Mouse (Mus musculus) midbrain, embryonic 10.5 days (tissue): ENCODE data around the gene Abraxas1. TPM values are rescaled to one million over a fixed set of nuclear protein-coding genes. Genes with fewer than 3 reads are reported as not detected.
A peak's percentile ranks its signal among the peaks of the same experiment; 100 is the strongest.

Experiments
- DNase-seq: peaks from one replicate; pipeline ENCODE4 v3.0.0-alpha.2; 2017; ENCODE audit warnings: low spot score
- H3K27ac ChIP-seq: fragments of 300-500 bp; sonication (generic); replicated peaks from 2 replicates; pipeline ENCODE4 v1.5.1; 2016; ENCODE audit warnings: mild to moderate bottlenecking
- H3K27me3 ChIP-seq: fragments of 300-500 bp; sonication (generic); 2 replicates; pipeline ENCODE4 v1.6.1; 2016; ENCODE audit warnings: low read depth, mild to moderate bottlenecking; ENCODE audit not compliant: poor library complexity, severe bottlenecking
- H3K36me3 ChIP-seq: fragments of 300-500 bp; sonication (generic); 2 replicates; pipeline ENCODE4 v1.6.1; 2016; ENCODE audit warnings: mild to moderate bottlenecking, moderate library complexity
- H3K4me1 ChIP-seq: fragments of 300-500 bp; sonication (generic); 2 replicates; pipeline ENCODE4 v1.6.1; 2016
- H3K4me3 ChIP-seq: fragments of 300-500 bp; sonication (generic); 2 replicates; pipeline ENCODE4 v1.5.1; 2016; ENCODE audit warnings: mild to moderate bottlenecking, moderate library complexity
- H3K9me3 ChIP-seq: fragments of 300-500 bp; sonication (generic); replicated peaks from 2 replicates; pipeline ENCODE4 v1.6.1; 2016; ENCODE audit warnings: mild to moderate bottlenecking
- WGBS: fragments of 180-500 bp; shearing (Covaris S2); methylation state at CpG from one replicate; pipeline ENCODE4 v1.1.7; 2016; 5-methylcytosine and 5-hydroxymethylcytosine counted together
- polyA plus RNA-seq: library from polyadenylated mRNA; unstranded; fragments of >200 nt; fragmentation: Nextera tagmentation; extraction: Ambion mirVana; gene quantifications from 2 replicates; pipeline ENCODE4 v1.2.1, GENCODE M21; 2016

Gene Abraxas1
- polyA plus RNA-seq = 30.5 and 32.3 TPM in 2 replicates

DNA sequence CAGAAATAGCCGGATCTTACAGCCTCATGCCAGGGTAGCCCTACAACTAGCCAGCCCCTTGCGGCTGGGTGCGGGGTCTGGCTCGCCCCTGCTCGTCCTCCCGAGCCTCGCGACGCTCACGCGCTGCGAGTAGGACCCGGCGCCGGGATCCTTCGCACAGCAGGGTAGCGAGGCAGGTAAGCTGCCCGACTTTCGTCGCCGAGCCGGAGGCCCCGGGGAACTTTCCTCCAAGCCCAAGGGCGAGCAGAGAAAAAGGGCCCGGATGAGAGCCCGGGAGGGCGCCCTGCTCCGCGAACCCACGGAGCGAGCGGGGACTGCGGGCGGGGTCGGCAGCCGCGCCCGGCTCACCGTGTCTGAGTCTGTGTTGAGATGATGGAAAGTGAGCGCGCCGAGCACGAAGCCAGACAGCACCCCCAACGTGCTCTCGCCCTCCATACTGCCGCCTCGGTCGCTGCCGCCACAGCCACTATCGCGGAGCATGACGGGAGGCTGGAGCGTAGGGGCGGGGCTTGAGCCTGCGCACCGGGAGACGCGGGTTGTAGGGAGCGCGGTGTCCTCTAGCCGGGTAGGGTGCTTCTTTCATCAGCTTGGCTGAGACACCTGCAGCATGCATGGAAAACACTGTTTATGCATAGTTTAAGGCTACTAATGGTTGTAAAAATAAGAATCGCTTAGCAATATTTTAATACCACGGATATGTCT is at the start of gene Abraxas1:
TSS of gene Abraxas1 (minus strand) at position 483 of the 702 bp plus-strand sequence.
- Histone ChIP-seq H3K36me3 (peaks cover 24% of the 10 kb centered on the region), H3K27me3 (no peaks in the 10 kb centered on the region), H3K9me3 (no peaks in the 10 kb centered on the region), H3K4me3 (peak within 1 kb of the TSS; percentile 92), H3K27ac (peak within 1 kb of the TSS; percentile 98), H3K4me1 (peaks cover 15% of the 10 kb centered on the region)
- under 1% methylated on average over 63 of the region's 63 CpGs for WGBS
- DNase-seq = peak; percentile 86

- WGBS = 74% methylated on average over 4 of the region's 4 CpGs
- no peaks in the 10 kb centered on the region for H3K36me3 ChIP-seq
- H3K27me3 ChIP-seq = no peaks in the 10 kb centered on the region
- H3K9me3 ChIP-seq = peaks cover 6% of the 10 kb centered on the region; the same call in 1 of the 2 replicates
- H3K4me1 ChIP-seq = no peaks in the 10 kb centered on the region
- DNase-seq = no peak
- H3K4me3 ChIP-seq = no peak overlapping the region
- no peak overlapping the region for H3K27ac ChIP-seq
Measured at GRCm38 (mm10) chr5:100869197-100869895, 48.6 kb upstream of the Abraxas1 start.

DNA sequence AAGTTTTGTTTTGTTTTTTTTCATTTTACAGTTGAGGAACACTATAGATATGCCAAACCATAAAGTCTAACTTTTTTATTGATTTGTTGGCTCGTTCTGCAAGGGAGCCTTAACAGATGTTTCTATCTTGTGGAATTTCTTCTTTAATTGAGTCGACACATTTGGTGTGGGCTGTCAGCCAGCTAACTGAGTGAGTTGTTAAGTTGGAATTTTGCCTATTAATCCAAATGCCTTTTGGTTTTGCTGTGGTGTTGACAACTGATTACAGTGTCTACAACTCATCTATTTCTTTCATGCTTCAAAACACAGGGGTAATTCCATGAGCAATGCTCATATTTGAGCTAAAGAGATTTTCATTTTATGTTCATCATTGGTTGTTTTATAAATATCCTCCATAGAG is 45.4 kb upstream of the Abraxas1 start:
- WGBS = 82% methylated on average over 2 of the region's 2 CpGs
- no peak overlapping the region for H3K4me3 ChIP-seq
- H3K27ac ChIP-seq = no peak overlapping the region
- DNase-seq = no peak
- H3K9me3 ChIP-seq = peaks cover 6% of the 10 kb centered on the region; the same call in 1 of the 2 replicates
- no peaks in the 10 kb centered on the region for H3K27me3 ChIP-seq
- H3K4me1 ChIP-seq = no peaks in the 10 kb centered on the region
- H3K36me3 ChIP-seq = no peaks in the 10 kb centered on the region

DNA sequence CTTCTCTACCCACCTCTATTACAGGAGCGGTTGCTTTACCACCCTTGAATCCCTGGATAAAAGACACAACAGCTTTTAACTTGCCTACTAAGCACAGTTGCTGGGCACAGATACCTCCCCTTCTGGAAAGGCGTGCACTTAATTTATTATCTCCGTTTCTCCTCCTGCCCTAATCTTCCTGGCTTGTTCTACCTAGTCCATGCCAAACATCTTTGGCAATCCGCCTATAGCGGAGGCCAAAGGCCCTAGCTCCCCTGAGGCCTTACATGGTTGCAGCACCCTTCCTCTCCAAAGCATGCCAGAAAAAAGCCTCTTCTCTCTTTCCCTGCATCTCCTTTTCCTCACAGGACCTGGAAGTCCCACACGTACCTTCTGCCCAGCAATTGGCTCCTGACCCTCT is 43.7 kb upstream of the Abraxas1 start:
- Histone ChIP-seq H3K27me3 (no peaks in the 10 kb centered on the region), H3K4me3 (no peak overlapping the region), H3K9me3 (no peaks in the 10 kb centered on the region), H3K27ac (no peak overlapping the region), H3K36me3 (no peaks in the 10 kb centered on the region), H3K4me1 (no peaks in the 10 kb centered on the region)
- 94% methylated on average over 6 of the region's 6 CpGs for WGBS
- no peak for DNase-seq

GRCm38 (mm10) chr5:100863091-100863490 is 42.3 kb upstream of the Abraxas1 start:
- no peak overlapping the region for H3K4me3 ChIP-seq
- H3K27me3 ChIP-seq = no peaks in the 10 kb centered on the region
- no peaks in the 10 kb centered on the region for H3K4me1 ChIP-seq
- WGBS = 68% methylated on average over 2 of the region's 2 CpGs
- H3K36me3 ChIP-seq = no peaks in the 10 kb centered on the region
- no peak overlapping the region for H3K27ac ChIP-seq
- DNase-seq = no peak
- no peaks in the 10 kb centered on the region for H3K9me3 ChIP-seq

DNA sequence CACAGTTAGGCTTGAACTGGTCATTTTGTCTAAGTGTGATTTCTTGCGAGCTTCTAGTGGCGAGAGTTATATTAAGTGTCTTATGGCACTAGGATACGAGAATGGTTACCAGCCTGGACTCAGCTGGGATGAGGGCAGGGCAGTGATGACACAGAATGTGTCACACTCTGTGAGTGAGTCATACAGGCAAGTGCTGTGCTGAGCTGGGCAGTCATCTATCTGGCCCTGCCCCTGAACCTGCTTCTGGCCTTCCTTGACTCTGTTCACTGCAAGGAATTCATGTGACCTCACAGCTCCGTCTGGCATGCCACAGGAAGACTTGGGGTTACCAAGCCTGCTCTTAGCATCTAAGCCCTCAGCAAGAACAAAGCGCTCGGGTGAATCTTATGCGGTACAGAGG is 41.0 kb upstream of the Abraxas1 start:
- no peak for DNase-seq
- Histone ChIP-seq H3K4me3 (no peak overlapping the region), H3K9me3 (no peaks in the 10 kb centered on the region), H3K27ac (no peak overlapping the region), H3K27me3 (no peaks in the 10 kb centered on the region), H3K4me1 (no peaks in the 10 kb centered on the region), H3K36me3 (no peaks in the 10 kb centered on the region)
- 86% methylated on average over 7 of the region's 7 CpGs for WGBS

DNA sequence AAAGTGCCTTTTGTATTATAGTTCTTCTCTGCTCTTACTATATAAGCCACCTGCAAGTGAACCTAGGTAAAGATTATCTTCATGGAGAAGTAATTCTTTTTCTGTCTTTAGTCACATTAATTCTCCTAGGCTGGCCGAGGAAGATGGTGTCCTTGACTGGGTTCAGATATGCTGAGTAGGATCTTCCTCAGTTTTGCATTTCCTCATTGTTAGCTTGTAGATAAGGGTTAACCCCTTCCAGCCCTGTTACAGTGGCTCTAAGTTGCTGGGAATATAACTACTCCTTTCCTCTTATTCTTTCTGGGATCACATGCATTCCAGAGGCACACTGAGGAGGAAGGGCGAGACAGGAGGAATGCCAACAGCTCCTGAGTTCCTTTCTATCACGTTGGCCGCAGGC is 40.4 kb upstream of the Abraxas1 start:
- Histone ChIP-seq H3K9me3 (no peaks in the 10 kb centered on the region), H3K27me3 (no peaks in the 10 kb centered on the region), H3K36me3 (no peaks in the 10 kb centered on the region), H3K27ac (no peak overlapping the region), H3K4me1 (no peaks in the 10 kb centered on the region), H3K4me3 (no peak overlapping the region)
- DNase-seq = no peak
- WGBS = 75% methylated on average over 4 of the region's 4 CpGs

- H3K4me1 ChIP-seq = no peaks in the 10 kb centered on the region
- no peaks in the 10 kb centered on the region for H3K36me3 ChIP-seq
- H3K27ac ChIP-seq = no peak overlapping the region
- no peak for DNase-seq
- no peaks in the 10 kb centered on the region for H3K27me3 ChIP-seq
- no peaks in the 10 kb centered on the region for H3K9me3 ChIP-seq
- 88% methylated on average over 12 of the region's 12 CpGs for WGBS
- H3K4me3 ChIP-seq = no peak overlapping the region
Measured at GRCm38 (mm10) chr5:100860417-100861053, 39.8 kb upstream of the Abraxas1 start.

- H3K27ac ChIP-seq = no peak overlapping the region
- H3K36me3 ChIP-seq = no peaks in the 10 kb centered on the region
- no peaks in the 10 kb centered on the region for H3K9me3 ChIP-seq
- DNase-seq = no peak
- H3K4me3 ChIP-seq = no peak overlapping the region
- no peaks in the 10 kb centered on the region for H3K27me3 ChIP-seq
- 86% methylated on average over 3 of the region's 3 CpGs for WGBS
- H3K4me1 ChIP-seq = no peaks in the 10 kb centered on the region
Measured at GRCm38 (mm10) chr5:100856552-100856951, 35.8 kb upstream of the Abraxas1 start.

- Histone ChIP-seq H3K27ac (no peak overlapping the region), H3K9me3 (no peaks in the 10 kb centered on the region), H3K36me3 (no peaks in the 10 kb centered on the region), H3K4me1 (no peaks in the 10 kb centered on the region), H3K27me3 (peaks cover 2% of the 10 kb centered on the region; the same call in 1 of the 2 replicates), H3K4me3 (no peak overlapping the region)
- 93% methylated on average over 4 of the region's 4 CpGs for WGBS
- DNase-seq = no peak
Measured at GRCm38 (mm10) chr5:100853963-100854362, 33.2 kb upstream of the Abraxas1 start.

DNA sequence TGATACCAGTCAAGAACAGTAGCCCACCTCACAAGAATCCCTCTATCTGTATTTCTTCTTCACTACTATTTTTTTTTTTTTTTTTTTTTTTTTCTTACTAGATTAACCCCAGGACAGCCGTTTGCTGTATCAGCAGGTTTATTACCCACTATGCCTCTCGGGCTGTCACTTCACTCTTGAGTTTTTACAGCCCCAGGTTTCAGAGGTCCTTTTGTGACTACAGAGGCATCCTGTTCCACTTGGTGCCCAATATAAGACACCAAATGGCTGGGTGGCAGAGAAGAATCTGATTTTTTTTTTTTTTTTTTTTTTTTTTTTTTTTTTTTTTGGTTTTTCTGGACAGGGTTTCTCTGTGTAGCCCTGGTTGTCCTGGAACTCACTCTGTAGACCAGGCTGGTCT is 26.4 kb upstream of the Abraxas1 start:
- DNase-seq = no peak
- Histone ChIP-seq H3K4me3 (peak overlapping the region; percentile 78; the same call in 1 of the 2 replicates), H3K36me3 (no peaks in the 10 kb centered on the region), H3K27ac (no peak overlapping the region), H3K27me3 (peaks cover 61% of the 10 kb centered on the region), H3K9me3 (0 out of 2 replicates have a peak, but pooled peaks cover 4% of the 10 kb centered on the region), H3K4me1 (peaks cover 23% of the 10 kb centered on the region)
- WGBS = 9% methylated on average over 2 of the region's 2 CpGs

DNA sequence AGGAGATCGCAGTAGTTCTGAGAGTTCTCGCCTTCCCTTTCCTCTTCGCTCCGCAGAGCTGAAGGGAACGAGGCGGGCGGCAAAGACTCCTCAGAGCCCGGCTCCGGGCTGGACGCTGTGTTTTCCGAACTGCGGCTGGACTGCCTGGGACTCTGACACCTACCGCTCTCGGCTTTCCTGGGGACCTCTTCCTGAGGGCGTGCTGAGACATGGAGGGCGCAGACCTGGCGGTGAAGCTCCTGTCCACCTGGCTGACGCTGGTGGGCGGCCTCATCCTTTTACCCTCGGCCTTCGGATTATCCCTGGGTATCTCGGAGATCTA is 25.8 kb upstream of the Abraxas1 start:
- Histone ChIP-seq H3K4me3 (peak overlapping the region; percentile 78), H3K9me3 (0 out of 2 replicates have a peak, but pooled peaks cover 5% of the 10 kb centered on the region), H3K4me1 (peaks cover 23% of the 10 kb centered on the region), H3K36me3 (no peaks in the 10 kb centered on the region), H3K27me3 (peaks cover 61% of the 10 kb centered on the region), H3K27ac (peak overlapping the region; percentile 64; the same call in 1 of the 2 replicates)
- no peak for DNase-seq
- 1% methylated on average over 22 of the region's 22 CpGs for WGBS
